Mouse (Mus musculus): ENCODE measurements around the gene Rpl28.

The Rpl28 gene

DNA sequence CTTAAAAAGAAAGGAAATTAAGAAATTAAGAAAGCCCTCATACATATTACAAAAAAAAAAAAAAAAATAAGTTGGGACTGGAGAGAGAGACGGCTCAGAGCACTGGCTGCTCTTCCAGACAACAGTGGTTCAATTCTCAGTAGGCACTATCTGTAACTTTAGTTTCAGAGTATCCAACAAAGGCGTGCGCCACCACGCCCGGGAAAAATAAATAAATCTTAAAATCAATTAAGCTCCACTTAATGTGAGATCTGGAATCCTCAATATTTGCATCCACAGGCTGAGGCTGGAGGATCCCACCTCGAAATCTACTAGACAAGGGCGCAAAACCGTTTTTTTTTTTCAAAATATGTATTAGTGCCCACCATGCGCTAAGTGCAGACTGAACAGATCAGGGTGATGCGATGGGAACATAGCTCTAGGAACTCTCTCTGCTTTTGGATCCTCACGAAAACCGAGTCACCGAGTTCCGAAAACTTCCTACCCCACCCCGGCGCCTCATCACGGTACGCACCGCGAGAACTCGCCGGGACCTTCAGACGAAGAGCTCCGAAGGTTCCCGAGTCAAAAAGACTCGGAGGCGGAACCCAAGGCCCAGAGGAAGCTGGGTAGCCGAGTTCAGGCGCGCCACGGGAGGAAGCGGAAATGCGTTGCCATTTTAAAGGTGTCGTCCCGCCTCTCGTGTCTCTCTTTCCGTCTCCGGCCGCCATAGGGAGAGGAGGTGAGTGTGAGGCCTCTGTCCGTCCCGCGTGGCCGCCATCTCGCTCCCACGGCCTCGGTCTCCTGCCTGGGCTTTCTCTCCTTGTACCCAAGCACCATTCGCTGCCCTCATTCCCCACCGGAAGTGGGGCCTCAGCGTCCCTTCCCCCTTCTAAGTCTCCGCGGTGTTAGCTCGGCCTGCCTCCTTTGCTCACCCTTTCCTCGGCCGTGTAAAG lies at the start of gene Rpl28:
TSS of gene Rpl28 (plus strand) at position 597 of the 935 bp plus-strand sequence.
- DNase-seq (ENCODE audit: low spot score) = peak; percentile 94

GRCm38 (mm10) chr7:4743354-4743753 lies 49.3 kb upstream of the Rpl28 start:
- no peak for DNase-seq (ENCODE audit: low spot score)

- DNase-seq (ENCODE audit: low spot score) = no peak
Measured at GRCm38 (mm10) chr7:4744886-4745285, 47.8 kb upstream of the Rpl28 start.

DNA sequence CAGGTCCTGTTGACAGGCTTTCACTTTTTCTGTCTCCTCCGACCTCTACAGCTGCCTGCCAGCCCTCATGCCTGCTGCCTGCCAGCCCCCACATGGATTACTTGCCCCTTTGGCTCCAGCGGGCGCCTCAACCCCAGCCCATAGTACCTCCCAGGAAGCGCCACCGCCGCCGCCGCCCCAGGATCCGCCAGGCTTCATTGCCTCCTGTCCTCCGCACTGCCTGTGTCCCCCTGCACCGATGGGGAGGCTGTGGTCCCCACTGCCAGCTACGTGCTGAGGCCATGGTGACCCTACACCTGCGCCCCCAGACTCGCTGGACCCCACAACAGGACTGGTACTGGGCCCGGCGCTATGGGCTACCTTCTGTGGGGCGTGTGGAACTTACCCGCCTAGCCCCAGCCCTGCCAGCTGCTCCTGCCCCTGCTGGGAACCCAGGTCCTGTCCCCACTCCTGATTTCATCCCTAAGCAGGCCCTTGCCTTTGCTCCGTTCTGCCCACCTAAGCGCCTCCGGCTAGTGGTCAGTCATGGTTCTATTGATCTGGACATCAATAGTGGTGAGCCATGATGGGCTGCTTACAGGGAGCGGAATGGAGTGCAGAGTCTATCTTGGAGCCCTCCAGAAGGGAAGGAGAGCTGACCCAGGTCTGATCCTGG lies 46.2 kb upstream of the Rpl28 start:
- no peak for DNase-seq (ENCODE audit: low spot score)

- DNase-seq (ENCODE audit: low spot score) = no peak
Measured at GRCm38 (mm10) chr7:4747156-4747899, 45.3 kb upstream of the Rpl28 start.

- no peak for DNase-seq (ENCODE audit: low spot score)
Measured at GRCm38 (mm10) chr7:4748321-4748720, 44.4 kb upstream of the Rpl28 start.

DNA sequence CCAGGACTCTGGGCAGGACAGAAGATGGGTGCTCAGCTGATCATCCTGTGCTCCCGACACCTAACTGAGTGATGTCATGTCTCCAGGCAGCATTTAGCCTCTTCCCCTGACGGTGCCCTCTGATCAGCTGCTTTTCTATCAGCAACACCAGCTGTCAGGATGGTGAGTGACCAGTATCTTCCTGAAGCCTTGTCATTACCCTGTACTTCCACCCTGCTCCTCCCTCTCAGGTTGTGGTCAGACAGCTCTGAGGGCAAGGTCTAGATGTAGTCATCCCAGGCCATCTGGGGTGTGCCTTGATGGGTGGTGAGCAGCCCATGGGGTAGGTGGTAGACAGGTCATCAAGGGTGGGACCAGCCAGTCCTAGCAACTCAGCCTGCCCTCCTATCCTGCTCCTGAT lies 43.5 kb upstream of the Rpl28 start:
- no peak for DNase-seq (ENCODE audit: low spot score)

DNA sequence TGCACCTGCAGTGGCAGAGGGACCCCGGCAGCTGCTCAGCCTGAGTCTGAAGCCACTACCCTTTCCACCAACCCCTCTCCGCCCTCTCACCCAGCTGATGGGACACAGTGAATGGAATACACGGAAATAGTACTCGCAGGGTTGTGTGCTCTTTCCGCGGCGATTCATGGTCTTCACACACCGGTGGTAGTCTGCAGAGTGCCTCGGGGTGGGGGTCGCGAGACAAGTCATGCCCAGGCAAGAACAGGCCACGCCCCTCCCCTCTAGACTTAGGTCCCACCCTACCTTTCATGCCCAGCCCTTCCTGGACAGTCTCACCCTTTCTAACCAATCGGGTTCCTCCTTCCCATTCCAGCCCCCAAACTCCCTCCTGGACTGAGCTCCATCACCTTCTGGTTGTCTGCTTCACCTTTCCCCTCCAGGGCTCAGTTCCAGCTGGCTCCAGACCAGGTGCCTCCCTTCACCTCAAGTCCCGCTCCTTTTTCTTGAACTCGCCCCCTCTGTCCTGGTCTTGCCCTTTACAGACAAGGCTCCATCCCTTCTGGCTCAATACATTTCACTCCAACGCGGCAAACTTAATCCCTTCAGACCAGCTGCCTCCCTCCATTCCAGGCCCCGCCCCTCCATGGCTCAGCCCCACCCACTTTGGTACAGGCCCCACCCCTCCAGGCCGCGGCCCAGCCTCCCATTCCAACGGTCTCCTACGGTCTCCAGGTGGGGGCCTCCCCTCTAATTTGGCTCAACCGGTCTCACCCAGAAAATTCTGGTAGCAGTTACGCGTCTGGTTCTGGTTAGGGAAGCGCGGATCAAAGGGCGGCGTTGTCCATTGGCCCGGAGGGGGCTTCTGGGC lies 40.5 kb upstream of the Rpl28 start:
- no peak for DNase-seq (ENCODE audit: low spot score)

GRCm38 (mm10) chr7:4752821-4753570 lies 39.7 kb upstream of the Rpl28 start, which contains the start of gene Cox6b2:
Gene Cox6b2, minus strand, starts transcription at chr7:4753094.
- peak; percentile 79 for DNase-seq (ENCODE audit: low spot score)

DNA sequence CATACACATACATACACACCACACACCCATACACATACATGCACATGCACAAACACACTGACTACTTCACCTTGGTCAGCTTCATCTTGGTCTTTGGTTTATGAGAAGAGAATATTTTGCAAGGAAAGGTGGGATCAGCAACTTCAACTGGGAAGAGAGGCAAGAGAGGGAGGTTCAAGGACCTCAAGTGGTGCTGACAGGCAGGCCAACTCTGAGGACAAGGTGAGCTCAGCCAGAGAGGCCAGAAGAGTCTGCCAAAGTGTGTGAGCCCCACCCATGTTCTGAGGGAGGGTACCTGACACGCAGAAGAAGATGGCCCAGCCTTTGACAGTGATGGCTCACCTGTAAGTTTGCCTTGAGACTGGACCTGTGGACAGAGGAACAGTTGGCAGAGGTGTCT lies 33.0 kb upstream of the Rpl28 start:
- no peak for DNase-seq (ENCODE audit: low spot score)

DNA sequence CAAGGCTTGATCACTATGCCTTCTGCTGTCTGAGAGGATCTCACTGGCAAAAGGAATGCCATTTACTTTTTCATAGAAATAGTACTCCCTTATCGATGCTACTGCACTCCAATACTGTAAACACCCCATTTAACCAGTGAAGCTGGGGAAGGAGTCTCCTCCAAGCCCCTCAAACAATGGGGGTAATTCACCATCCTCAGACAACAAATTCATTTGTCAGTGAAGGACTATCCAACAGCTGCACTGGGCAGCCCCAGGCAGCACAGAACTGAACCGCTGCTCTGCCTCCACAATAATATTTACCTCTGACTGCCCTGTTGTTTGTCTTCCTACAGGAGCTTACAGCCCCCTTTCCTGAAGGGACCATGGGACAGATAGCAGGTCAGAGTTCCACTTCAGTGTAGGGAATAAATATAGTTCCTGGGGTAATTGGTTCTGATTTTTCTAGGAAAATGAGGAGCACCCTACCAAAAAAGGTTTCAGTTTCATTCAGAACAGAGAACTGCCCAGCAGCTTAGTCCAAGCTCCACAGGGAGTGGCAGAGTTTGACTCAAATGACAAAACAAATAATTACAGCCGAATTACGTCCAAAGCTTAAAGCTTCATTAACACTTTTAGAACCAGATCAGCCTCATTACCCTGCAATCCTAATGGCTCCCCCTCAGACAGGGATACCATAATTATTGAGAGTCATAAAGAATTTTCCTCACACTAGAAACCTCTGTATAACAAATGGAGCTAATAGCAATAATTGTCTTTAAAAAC lies 27.5 kb upstream of the Rpl28 start:
- DNase-seq (ENCODE audit: low spot score) = no peak

GRCm38 (mm10) chr7:4771202-4771601 lies 21.5 kb upstream of the Rpl28 start, which contains the start of gene Fam71e2:
Gene Fam71e2, minus strand, starts transcription at chr7:4771302.
- no peak for DNase-seq (ENCODE audit: low spot score)

GRCm38 (mm10) chr7:4776131-4776530 lies 16.5 kb upstream of the Rpl28 start:
- no peak for DNase-seq (ENCODE audit: low spot score)

GRCm38 (mm10) chr7:4776861-4777830 lies 15.5 kb upstream of the Rpl28 start:
- DNase-seq (ENCODE audit: low spot score) = peak; percentile 22

DNA sequence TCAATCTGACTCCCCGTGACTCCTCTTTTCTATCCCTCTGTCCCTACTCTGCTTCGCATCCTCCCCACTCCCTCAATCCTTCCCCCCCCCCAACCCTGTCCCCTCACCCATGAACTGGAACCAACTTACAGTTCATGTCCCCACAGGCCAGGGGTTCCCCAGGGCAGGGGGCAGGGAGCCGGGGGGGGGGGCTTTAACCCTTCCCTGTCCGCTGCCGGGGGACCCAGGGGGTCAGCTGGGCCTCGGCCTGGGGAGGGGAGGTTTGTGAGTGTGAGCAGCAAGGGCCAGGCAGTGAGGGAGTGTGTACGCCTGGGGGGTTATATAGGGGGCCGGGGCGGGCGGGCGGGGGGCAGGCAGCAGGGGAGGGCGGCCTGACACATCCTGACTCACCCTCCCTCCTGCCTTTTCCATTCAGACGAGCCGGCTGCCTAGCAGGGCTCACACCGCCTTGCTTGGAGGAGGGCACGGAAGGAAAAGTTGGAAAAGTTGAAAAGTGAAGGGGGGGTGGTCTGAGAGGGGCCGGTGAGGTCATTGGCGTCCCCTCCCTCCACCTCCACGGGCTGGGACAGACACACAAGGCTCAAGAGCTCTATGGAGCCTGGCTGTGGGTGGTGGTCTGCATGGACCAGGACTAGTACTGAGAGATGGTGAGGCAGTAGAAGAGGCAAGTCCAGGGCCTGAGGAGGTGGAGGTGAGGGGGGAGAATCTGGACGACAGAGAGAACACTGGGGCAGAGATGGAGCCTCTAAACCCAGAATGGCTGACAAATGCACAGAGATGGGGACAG lies 14.6 kb upstream of the Rpl28 start:
- no peak for DNase-seq (ENCODE audit: low spot score)

- DNase-seq (ENCODE audit: low spot score) = no peak
Measured at GRCm38 (mm10) chr7:4779921-4780320, 12.8 kb upstream of the Rpl28 start.

DNA sequence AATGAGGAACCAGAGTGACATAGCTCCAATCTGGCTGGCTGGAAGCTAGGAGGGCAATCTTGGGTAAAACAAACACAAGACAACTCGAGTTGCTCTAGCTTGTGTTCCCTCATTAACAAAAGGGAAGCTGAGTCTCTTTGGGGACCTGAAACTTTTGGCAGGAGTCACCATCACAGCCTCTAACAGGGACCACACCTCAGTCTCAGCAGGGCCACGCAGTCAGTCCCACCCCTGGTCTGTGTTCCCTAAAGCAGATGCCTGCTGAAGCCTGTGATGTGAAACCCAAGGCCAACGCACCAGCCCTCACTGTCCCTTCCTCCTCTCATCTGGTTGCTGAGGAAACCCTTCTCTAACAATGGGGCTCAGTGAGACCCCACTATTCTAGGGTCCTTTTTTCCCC lies 10.5 kb upstream of the Rpl28 start:
- DNase-seq (ENCODE audit: low spot score) = no peak

- no peak for DNase-seq (ENCODE audit: low spot score)
Measured at GRCm38 (mm10) chr7:4782759-4783158, 9.9 kb upstream of the Rpl28 start, which contains the start of the genes Il11 and Tmem190. Gene Il11, minus strand, starts transcription at chr7:4782859. Gene Tmem190, plus strand, starts transcription at chr7:4782937.
